15 mouse cellular contexts compared by ENCODE assay signal in genomic region chr6:141640639-141641038, GRCm38 (mm10). TPM values are rescaled to one million over a fixed set of nuclear protein-coding genes. Genes with fewer than 3 reads are reported as not detected.
DNase-seq lines count a peak whose midpoint lies in the region; ATAC-seq and TF ChIP-seq lines count a peak whose summit lies in the region.
"Had no signal": no experiment of that assay in that cellular context is flagged by ENCODE, and none has a peak within 500 bp of the region (broad histone marks: within the 10 kb centered on the region; RNA-seq: fewer than 3 reads in every experiment).

No protein-coding gene starts in this region.

- no peaks in the 10 kb centered on the region for H3K4me1 ChIP-seq in liver, embryonic 14.5 days (replicated peaks; ENCODE audit: control insufficient read depth in 2 of 2, insufficient read depth in 2 of 2, low read length in 1 of 2)
- no peaks in the 10 kb centered on the region for H3K4me1 ChIP-seq in liver, embryonic 11.5 days (replicated peaks; ENCODE audit: control insufficient read depth, insufficient read depth, low read length)
- H3K4me1 ChIP-seq: heart, embryonic 13.5 days had no signal

- H3K4me2 ChIP-seq in liver, embryonic 14.5 days (ENCODE audit: low read depth): no peak overlapping the region
- no peak overlapping the region for H3K4me2 ChIP-seq in liver, embryonic 11.5 days
- H3K4me2 ChIP-seq: heart, embryonic 13.5 days; hindbrain, embryonic 14.5 days had no signal

- TF ChIP-seq EP300 in liver, embryonic 14.5 days (IDR thresholded peaks at IDR 0.05; ENCODE audit: low read depth): no peak

- no peaks in the 10 kb centered on the region for H3K9me3 ChIP-seq in liver, embryonic 14.5 days (ENCODE audit: control insufficient read depth, low read length)
- no peaks in the 10 kb centered on the region for H3K9me3 ChIP-seq in liver, embryonic 11.5 days (ENCODE audit: control insufficient read depth, low read length)
- H3K9me3 ChIP-seq: heart, embryonic 13.5 days had no signal

- peak; percentile 8 for DNase-seq in embryo, embryonic 10.5 days (ENCODE audit: low spot score)
- no peak for DNase-seq in embryo, embryonic 9.5 days (ENCODE audit: extremely low spot score)
- peak in 1 of 3 experiments; percentile 4 for DNase-seq in liver, embryonic 14.5 days (ENCODE audit: low read depth in 3 of 3, low spot score in 3 of 3)
- no peak for DNase-seq in liver, embryonic 11.5 days (ENCODE audit: low spot score)
- peak; percentile 27 for DNase-seq in adrenal gland, postnatal 14 days
- peak; percentile 27 for DNase-seq in kidney, postnatal 14 days
- DNase-seq in spleen, postnatal 10 days (ENCODE audit: low spot score in 2 of 2): no peak
- DNase-seq in cerebellum, adult 11-12 months: no peak
- DNase-seq: cerebellum, adult 9-11 months; gastrocnemius, postnatal 10 days had no signal

- no peak overlapping the region for H3K4me3 ChIP-seq in liver, embryonic 14.5 days (ENCODE audit: insufficient read depth in 1 of 2, low read depth in 2 of 2, low read length in 2 of 2)
- no peak overlapping the region for H3K4me3 ChIP-seq in liver, embryonic 11.5 days (ENCODE audit: low read depth, low read length)
- H3K4me3 ChIP-seq: heart, embryonic 13.5 days had no signal

- ATAC-seq in liver, embryonic 14.5 days (ENCODE audit: insufficient read depth): 0 out of 2 replicates have a peak, but pooled peaks have one; percentile 13
- ATAC-seq in liver, embryonic 11.5 days (replicated peaks; ENCODE audit: low FRiP score): no peak
- ATAC-seq: forebrain, embryonic 14.5 days had no signal

- H3K36me3 ChIP-seq in liver, embryonic 14.5 days (replicated peaks; ENCODE audit: control insufficient read depth, insufficient read depth, low read depth): no peaks in the 10 kb centered on the region
- H3K36me3 ChIP-seq in liver, embryonic 11.5 days (ENCODE audit: control insufficient read depth, insufficient read depth, low read length): no peaks in the 10 kb centered on the region
- H3K36me3 ChIP-seq: heart, embryonic 13.5 days had no signal

- no peak overlapping the region for H3K27ac ChIP-seq in liver, embryonic 14.5 days
- H3K27ac ChIP-seq in liver, embryonic 11.5 days (ENCODE audit: low read depth, low read length): no peak overlapping the region
- H3K27ac ChIP-seq: heart, embryonic 13.5 days; hindbrain, embryonic 14.5 days had no signal

- 19% methylated on average over 1 of the region's 1 CpGs for WGBS in liver, embryonic 14.5 days (ENCODE audit: insufficient replicate concordance)
- WGBS in liver, embryonic 11.5 days: 59% methylated on average over 1 of the region's 1 CpGs

- no peak for TF ChIP-seq CTCF in liver, embryonic 14.5 days (IDR thresholded peaks at IDR 0.05; ENCODE audit: low read depth)

- H3K9ac ChIP-seq in liver, embryonic 14.5 days (replicated peaks): no peak overlapping the region
- no peak overlapping the region for H3K9ac ChIP-seq in liver, embryonic 11.5 days (ENCODE audit: low read depth, low read length)
- H3K9ac ChIP-seq: heart, embryonic 13.5 days; hindbrain, embryonic 14.5 days had no signal

- no peaks in the 10 kb centered on the region for H3K27me3 ChIP-seq in liver, embryonic 14.5 days (ENCODE audit: control insufficient read depth, insufficient read depth, low read length)
- no peaks in the 10 kb centered on the region for H3K27me3 ChIP-seq in liver, embryonic 11.5 days (replicated peaks; ENCODE audit: control insufficient read depth, insufficient read depth, low read length)
- H3K27me3 ChIP-seq: heart, embryonic 13.5 days had no signal

RNA-seq across cellular contexts. Expression of gene Slco1b2, which starts 11.3 kb away (rescaled TPM):
- 0.25 and 0.37 TPM in 2 replicates for polyA plus RNA-seq in liver, embryonic 14.5 days (2012; rRNA removed)
- 1.6 and 1.8 TPM in 2 replicates for polyA plus RNA-seq in liver, embryonic 14.5 days (2014; fragmentation: Nextera tagmentation; extraction: Ambion mirVana)
- polyA plus RNA-seq in liver, embryonic 11.5 days (2014; fragmentation: Nextera tagmentation; extraction: Ambion mirVana): not detected in 2 replicates
- 3.4 and 53.0 TPM in 2 replicates for total RNA-seq in adrenal gland, postnatal 14 days (2021)
- total RNA-seq: gastrocnemius, postnatal 10 days; left cerebral cortex, postnatal 14 days had no signal
- polyA plus RNA-seq: forebrain, embryonic 14.5 days; heart, embryonic 13.5 days; hindbrain, embryonic 14.5 days; neural tube, embryonic 14.5 days had no signal

Comparison
In these comparisons a context has a peak if more than half of its experiments do, and no peak if none do; other contexts are left out.
1. DNase-seq: peak in embryo, embryonic 10.5 days (single experiment), adrenal gland, postnatal 14 days (single experiment) and kidney, postnatal 14 days (single experiment); none in embryo, embryonic 9.5 days (single experiment), liver, embryonic 11.5 days (single experiment), spleen, postnatal 10 days (0 of 2) and cerebellum, adult 11-12 months (single experiment).